Mouse (Mus musculus): ENCODE results near the gene Ccdc155.

- TF ChIP-seq TAL1 (conservative IDR thresholded peaks at IDR 0.05; ENCODE audit: low read depth, low read length) (no peak), CTCF (IDR thresholded peaks at IDR 0.05; ENCODE audit: low read depth, low read length) (no peak)
These were observed 36.8 kb downstream of the Ccdc155 start for GRCm38 (mm10) chr7:45167761-45168445.
